Mouse (Mus musculus) heart, postnatal 0 days (tissue): ENCODE measurements at regions not wholly inside any gene's neighbourhood (a gene's known extent, or its start where the extent isn't known, plus 50 kb on each side); places are given as distances from the start of the nearest gene placed in this dataset.

Experiments used
- CTCF ChIP-seq: IDR thresholded peaks from 2 replicates; pipeline ENCODE4 v1.5.1; 2016; ENCODE audit warnings: antibody characterized with exemption, control low read depth, low read depth
- EP300 ChIP-seq: IDR thresholded peaks from 2 replicates; pipeline ENCODE4 v1.6.1; 2016; ENCODE audit warnings: antibody characterized with exemption, low read depth

- TF ChIP-seq CTCF: no peak
- no peak for TF ChIP-seq EP300
These were observed 125.6 kb upstream of the Ranbp3l start for GRCm38 (mm10) chr15:8842129-8842528.
